Mouse (Mus musculus) intestine, postnatal 0 days (tissue): ENCODE results near the gene Gabarapl2. TPM values are rescaled to one million over a fixed set of nuclear protein-coding genes. Genes with fewer than 3 reads are reported as not detected.
"Not testable (repeated sequence)": the region's sequence is repeated elsewhere in the genome, so short reads cannot be mapped to it uniquely, and the experiment has no call there.

Experiments
- ATAC-seq: fragments of 200-750 bp; cut with Nextera tagmentation; 2 replicates; pipeline ENCODE4 v1.8.0; 2017; ENCODE audit warnings: mild to moderate bottlenecking, moderate TSS enrichment, moderate library complexity
- H3K27ac ChIP-seq: fragments of 300-500 bp; sonication (generic); 2 replicates; pipeline ENCODE4 v1.5.1; 2014; ENCODE audit warnings: mild to moderate bottlenecking, low read depth, low read length, moderate library complexity
- H3K27me3 ChIP-seq: fragments of 300-500 bp; sonication (generic); replicated peaks from 2 replicates; pipeline ENCODE4 v1.6.1; 2014; ENCODE audit warnings: low read length, mixed read lengths; ENCODE audit not compliant: control insufficient read depth, insufficient read depth
- H3K36me3 ChIP-seq: fragments of 300-500 bp; sonication (generic); 2 replicates; pipeline ENCODE4 v1.6.1; 2014; ENCODE audit warnings: mild to moderate bottlenecking, moderate library complexity; ENCODE audit not compliant: control insufficient read depth, insufficient read depth
- H3K4me1 ChIP-seq: fragments of 300-500 bp; sonication (generic); replicated peaks from 2 replicates; pipeline ENCODE4 v1.6.1; 2014; ENCODE audit warnings: antibody characterized with exemption, low read length, mixed read lengths; ENCODE audit not compliant: control insufficient read depth, insufficient read depth
- H3K4me2 ChIP-seq: fragments of 300-500 bp; sonication (generic); replicated peaks from 2 replicates; pipeline ENCODE4 v1.6.1; 2014; ENCODE audit warnings: low read depth, mild to moderate bottlenecking, moderate library complexity
- H3K4me3 ChIP-seq: fragments of 300-500 bp; sonication (generic); 2 replicates; pipeline ENCODE4 v1.5.1; 2014; ENCODE audit warnings: low read depth, low read length
- H3K9ac ChIP-seq: fragments of 300-500 bp; sonication (generic); 2 replicates; pipeline ENCODE4 v1.6.1; 2014; ENCODE audit warnings: mild to moderate bottlenecking, low read depth, low read length
- H3K9me3 ChIP-seq: fragments of 300-500 bp; sonication (generic); 2 replicates; pipeline ENCODE4 v1.6.1; 2016; ENCODE audit warnings: mixed run types; ENCODE audit not compliant: control insufficient read depth
- CTCF ChIP-seq: sonication (generic); IDR thresholded peaks from 2 replicates; pipeline ENCODE4 v1.5.1; 2016; ENCODE audit warnings: low read depth, mild to moderate bottlenecking, control low read depth, antibody characterized with exemption, moderate library complexity
- WGBS: fragments of 180-500 bp; shearing (Covaris S2); extraction: QIAGEN DNeasy Blood & Tissue Kit; methylation state at CpG from one replicate; pipeline ENCODE4 v1.1.7; 2014; 5-methylcytosine and 5-hydroxymethylcytosine counted together
- polyA plus RNA-seq: library from polyadenylated mRNA; unstranded; fragments of >200 nt; fragmentation: Nextera tagmentation; extraction: Ambion mirVana; gene quantifications from 2 replicates; pipeline ENCODE4 v1.2.1, GENCODE M21; 2015

Gabarapl2 gene
- polyA plus RNA-seq, 1 experiment from 2014 or later: 308 TPM

- Histone ChIP-seq H3K27me3 (no peaks in the 10 kb centered on the region), H3K9ac (peak within 1 kb of the TSS; percentile 51), H3K9me3 (no peaks in the 10 kb centered on the region), H3K4me2 (peak within 1 kb of the TSS; percentile 98), H3K4me3 (peak within 1 kb of the TSS; percentile 62), H3K36me3 (no peaks in the 10 kb centered on the region), H3K27ac (no peak within 1 kb of the TSS), H3K4me1 (no peaks in the 10 kb centered on the region)
- WGBS: under 1% methylated on average over 53 of the region's 53 CpGs
- peak; percentile 42; the same call in 1 of the 2 replicates for TF ChIP-seq CTCF
- peak; percentile 93 for ATAC-seq
Measured at GRCm38 (mm10) chr8:111933348-111934076, 7.0 kb upstream of the Gabarapl2 start, which contains the start of gene Tmem231. TSS of gene Tmem231 (minus strand) at chr8:111933881.

GRCm38 (mm10) chr8:111934201-111934600, 6.3 kb upstream of the Gabarapl2 start:
- H3K4me1 ChIP-seq: no peaks in the 10 kb centered on the region
- 88% methylated on average over 2 of the region's 2 CpGs for WGBS
- H3K4me2 ChIP-seq: no peak overlapping the region
- H3K27me3 ChIP-seq: no peaks in the 10 kb centered on the region
- H3K36me3 ChIP-seq: no peaks in the 10 kb centered on the region
- ATAC-seq: no peak
- no peak overlapping the region for H3K4me3 ChIP-seq
- no peak overlapping the region for H3K27ac ChIP-seq
- TF ChIP-seq CTCF: no peak
- no peak overlapping the region for H3K9ac ChIP-seq
- no peaks in the 10 kb centered on the region for H3K9me3 ChIP-seq

GRCm38 (mm10) chr8:111937184-111937583, 3.3 kb upstream of the Gabarapl2 start:
- no peak for ATAC-seq
- Histone ChIP-seq H3K27me3 (no peaks in the 10 kb centered on the region), H3K36me3 (peaks cover under 1% of the 10 kb centered on the region; the same call in 1 of the 2 replicates), H3K4me2 (no peak overlapping the region), H3K9me3 (no peaks in the 10 kb centered on the region), H3K4me3 (no peak overlapping the region), H3K4me1 (no peaks in the 10 kb centered on the region; the same call in 1 of the 2 replicates), H3K27ac (no peak overlapping the region), H3K9ac (no peak overlapping the region)
- TF ChIP-seq CTCF: no peak
- WGBS: 74% methylated on average over 3 of the region's 3 CpGs

- H3K9ac ChIP-seq, H3K4me2 ChIP-seq, H3K27me3 ChIP-seq, H3K4me3 ChIP-seq, H3K9me3 ChIP-seq, H3K27ac ChIP-seq, ATAC-seq, H3K4me1 ChIP-seq: not testable (repeated sequence)
- peaks cover 11% of the 10 kb centered on the region; the same call in 1 of the 2 replicates for H3K36me3 ChIP-seq
- WGBS: 85% methylated on average over 8 of the region's 9 CpGs
Measured at GRCm38 (mm10) chr8:111938076-111938985, 2.2 kb upstream of the Gabarapl2 start.

- peak overlapping the region; percentile 85 for H3K4me2 ChIP-seq
Measured at GRCm38 (mm10) chr8:111939516-111940142, 874 bp upstream of the Gabarapl2 start.

More at GRCm38 (mm10) chr8:111939516-111940142, 874 bp upstream of the Gabarapl2 start:
- TF ChIP-seq CTCF: no peak
- Histone ChIP-seq H3K4me1 (no peaks in the 10 kb centered on the region; the same call in 1 of the 2 replicates), H3K36me3 (peaks cover 16% of the 10 kb centered on the region; the same call in 1 of the 2 replicates), H3K9me3 (no peaks in the 10 kb centered on the region), H3K27ac (peak overlapping the region; percentile 88), H3K27me3 (no peaks in the 10 kb centered on the region), H3K4me3 (peak overlapping the region; percentile 64), H3K9ac (0 out of 2 replicates have a peak overlapping the region, but pooled peaks have one; percentile 13)
- WGBS: 4% methylated on average over 10 of the region's 10 CpGs
- peak; percentile 95 for ATAC-seq
